Mouse (Mus musculus): ENCODE results near the gene Sez6. TPM values are rescaled to one million over a fixed set of nuclear protein-coding genes. Genes with fewer than 3 reads are reported as not detected.

Sez6 gene
- total RNA-seq, 2 experiments from 2014 or later, result 0.14 to 0.19 TPM

DNA sequence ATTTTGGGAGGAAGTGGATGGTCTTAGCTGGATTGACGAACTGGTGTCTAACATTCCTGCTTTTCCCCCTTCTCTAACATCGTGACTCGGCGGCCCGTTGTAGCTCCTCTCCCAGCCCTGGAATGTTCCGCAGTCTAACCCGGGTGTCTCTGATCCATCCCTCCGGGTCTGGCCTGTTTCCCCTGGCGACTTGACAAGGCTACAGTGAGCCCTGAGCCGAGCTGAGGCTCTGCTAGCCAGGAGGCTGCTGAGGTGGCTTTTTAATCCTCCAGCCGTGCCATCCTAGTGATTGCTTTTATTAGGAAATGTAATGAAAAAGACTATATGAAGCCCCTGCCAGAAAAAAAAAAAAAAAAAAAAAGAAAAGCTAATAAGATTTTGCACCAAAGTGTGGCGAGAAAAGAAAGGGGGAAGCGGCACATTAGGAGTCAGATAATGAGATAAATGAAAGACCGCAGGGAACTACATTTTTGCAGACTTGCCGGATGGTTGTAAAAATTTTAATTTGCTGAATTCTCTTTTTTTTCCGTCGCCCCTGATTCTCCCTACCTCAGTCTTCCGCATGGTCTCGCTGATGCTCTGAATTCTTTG, 24.4 kb upstream of the Sez6 start:
- no peak for DNase-seq

DNA sequence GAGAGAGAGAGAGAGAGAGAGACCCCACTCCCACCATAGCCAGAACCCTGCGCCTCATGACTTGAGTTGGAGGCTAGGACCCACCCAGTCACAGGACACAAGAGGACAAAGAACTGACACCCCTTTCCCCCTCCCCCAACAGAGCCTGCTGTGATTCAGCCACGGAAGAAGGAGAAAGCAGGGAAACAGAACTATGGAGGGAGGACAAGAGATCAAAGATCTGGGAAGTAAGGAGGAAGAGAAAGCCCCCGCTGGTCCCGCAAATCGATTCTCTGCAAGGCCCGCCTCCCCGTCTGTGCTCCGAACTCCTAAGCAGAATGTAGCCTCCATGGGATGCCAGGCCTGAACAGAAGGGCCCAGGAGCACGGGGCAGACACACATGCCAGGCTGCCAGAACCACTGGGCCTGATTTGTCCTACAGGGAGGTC, 23.8 kb upstream of the Sez6 start:
- DNase-seq, result no peak

DNA sequence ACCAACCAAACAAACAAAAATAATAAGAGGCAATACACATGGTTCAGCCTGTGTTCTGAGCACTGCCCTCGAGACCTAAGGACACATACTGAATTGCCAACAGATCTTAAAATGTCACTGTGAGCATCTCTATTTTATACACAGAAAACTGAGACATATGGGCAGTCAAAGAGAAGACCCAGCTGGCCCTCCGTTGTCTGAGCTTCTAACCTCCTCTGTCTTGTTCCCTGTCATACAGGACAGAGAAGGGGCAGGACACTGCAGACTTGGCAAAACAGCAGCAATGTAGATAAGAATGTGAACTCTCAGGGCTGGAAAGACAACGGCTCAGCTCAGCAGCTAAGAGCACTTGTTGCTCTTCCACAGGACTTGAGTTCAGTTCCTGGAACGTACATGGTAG, 22.1 kb upstream of the Sez6 start:
- no peak for DNase-seq

GRCm38 (mm10) chr11:77909376-77909775, 21.2 kb upstream of the Sez6 start:
- DNase-seq, result no peak

- DNase-seq, result no peak
Measured at GRCm38 (mm10) chr11:77909776-77910175, 20.8 kb upstream of the Sez6 start.

- no peak for DNase-seq
Measured at GRCm38 (mm10) chr11:77913505-77913904, 17.1 kb upstream of the Sez6 start.

DNA sequence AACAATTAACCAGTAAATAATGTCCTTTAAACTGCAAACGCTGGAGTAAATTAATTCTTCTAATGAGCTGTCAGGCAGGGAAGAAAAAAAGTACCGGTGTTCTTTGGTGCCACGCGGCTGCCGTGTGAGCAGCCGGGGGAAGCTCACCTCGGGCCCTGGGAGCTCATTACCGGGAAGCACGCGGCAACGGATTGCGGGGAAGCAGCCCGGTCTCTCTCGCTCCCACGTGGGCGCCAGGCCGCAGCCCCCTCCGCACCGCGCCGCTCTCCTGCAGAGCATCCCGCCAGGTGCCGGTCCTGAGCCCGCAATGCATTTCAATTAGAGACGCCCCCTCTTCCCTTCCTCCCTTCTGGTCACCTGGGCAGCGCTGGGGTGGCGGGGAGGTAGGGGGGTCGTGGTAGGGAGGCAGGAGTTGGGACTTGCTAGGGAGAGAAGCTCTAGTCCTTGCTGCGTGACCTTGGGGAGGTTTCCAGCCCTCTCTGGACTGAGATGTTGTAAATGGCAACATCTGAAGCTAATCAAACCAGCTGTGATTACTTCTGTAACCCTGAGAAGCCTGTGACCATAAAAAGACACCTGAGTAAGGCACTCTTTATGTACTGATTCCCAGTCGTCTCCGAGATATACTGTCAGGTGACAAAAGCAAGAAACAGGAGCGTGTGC, 15.9 kb upstream of the Sez6 start:
- no peak for DNase-seq

GRCm38 (mm10) chr11:77916741-77917140, 13.9 kb upstream of the Sez6 start:
- DNase-seq, result no peak

- no peak for DNase-seq
Measured at GRCm38 (mm10) chr11:77917166-77917565, 13.4 kb upstream of the Sez6 start.

- no peak for DNase-seq
Measured at GRCm38 (mm10) chr11:77923285-77923684, 7.3 kb upstream of the Sez6 start.

DNA sequence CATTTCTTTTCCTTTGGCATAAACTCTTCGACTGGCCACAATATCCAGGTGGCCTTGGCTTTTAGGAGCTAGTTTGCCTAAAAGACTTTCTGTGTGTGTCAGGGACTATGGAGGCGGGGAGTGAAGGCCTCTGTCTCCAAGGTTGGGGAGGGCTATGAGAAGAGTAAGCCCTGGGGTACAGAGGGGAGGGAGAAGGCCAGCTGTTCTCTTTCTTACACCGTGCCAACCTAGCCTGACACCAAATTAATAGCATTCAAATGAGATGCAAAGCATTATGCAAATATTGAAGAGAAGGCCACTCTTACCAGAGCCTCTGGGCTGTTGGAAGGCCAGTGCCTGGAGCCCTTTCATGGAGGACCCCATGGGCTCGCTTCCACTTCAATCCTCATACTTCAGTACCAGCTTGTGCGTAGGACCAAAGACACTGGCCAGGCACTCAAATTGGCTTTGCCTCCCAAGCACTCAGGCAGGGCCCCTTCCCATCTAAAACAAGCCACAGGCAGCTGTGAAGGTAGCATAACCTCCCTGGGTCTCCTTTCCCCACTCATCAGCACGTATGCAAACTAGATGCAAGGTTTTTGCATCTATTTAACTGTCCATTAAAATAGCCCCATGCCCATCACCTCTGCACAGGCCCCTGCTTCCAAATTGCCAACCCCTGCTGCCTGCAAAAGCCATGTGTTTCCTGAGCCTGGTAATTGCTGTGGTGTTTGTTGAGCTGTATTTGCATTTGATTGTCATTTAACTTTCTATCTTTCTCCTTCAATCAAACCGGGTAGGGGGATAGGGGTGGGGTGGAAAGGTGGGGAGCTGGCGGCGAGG, 4.6 kb upstream of the Sez6 start:
- DNase-seq, result no peak

DNA sequence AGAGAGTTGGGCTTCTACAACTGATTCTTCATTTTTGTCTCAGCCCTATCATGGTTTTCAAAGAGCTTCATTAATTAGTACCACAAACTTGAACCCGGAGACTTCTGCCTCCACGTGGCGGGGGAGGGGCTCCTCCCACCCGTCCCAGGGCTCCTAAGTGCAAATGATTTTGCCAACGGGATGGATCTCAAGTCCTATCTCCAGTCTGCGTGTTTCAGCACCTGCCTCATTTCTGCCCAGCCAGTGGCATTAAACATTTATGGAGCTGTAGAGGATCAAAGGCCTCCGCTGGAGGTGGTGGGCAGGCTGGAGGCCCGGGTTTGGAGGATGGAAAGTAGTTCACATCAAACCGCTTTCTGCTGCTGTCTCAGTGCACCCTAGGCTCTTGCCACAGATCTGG, 3.9 kb upstream of the Sez6 start:
- no peak for DNase-seq

DNA sequence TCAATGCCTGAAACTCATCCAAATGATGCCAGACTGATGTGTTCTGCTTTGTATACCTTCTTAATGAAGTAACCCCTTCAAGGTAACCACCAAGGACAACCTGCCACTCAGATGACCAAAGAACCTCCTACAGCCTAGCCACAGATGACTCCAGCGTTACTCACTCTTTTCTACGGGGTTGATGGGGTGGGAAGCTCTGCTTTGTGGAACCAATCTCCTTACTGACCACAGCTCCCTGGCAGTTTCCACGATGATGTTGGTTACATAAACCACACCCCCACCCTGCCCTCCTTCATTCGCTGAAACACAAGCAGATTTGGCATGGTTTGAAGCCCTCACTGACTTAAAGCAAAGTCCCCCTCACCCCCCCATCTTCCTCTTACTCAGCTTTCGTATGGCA, 2.8 kb upstream of the Sez6 start:
- no peak for DNase-seq

DNA sequence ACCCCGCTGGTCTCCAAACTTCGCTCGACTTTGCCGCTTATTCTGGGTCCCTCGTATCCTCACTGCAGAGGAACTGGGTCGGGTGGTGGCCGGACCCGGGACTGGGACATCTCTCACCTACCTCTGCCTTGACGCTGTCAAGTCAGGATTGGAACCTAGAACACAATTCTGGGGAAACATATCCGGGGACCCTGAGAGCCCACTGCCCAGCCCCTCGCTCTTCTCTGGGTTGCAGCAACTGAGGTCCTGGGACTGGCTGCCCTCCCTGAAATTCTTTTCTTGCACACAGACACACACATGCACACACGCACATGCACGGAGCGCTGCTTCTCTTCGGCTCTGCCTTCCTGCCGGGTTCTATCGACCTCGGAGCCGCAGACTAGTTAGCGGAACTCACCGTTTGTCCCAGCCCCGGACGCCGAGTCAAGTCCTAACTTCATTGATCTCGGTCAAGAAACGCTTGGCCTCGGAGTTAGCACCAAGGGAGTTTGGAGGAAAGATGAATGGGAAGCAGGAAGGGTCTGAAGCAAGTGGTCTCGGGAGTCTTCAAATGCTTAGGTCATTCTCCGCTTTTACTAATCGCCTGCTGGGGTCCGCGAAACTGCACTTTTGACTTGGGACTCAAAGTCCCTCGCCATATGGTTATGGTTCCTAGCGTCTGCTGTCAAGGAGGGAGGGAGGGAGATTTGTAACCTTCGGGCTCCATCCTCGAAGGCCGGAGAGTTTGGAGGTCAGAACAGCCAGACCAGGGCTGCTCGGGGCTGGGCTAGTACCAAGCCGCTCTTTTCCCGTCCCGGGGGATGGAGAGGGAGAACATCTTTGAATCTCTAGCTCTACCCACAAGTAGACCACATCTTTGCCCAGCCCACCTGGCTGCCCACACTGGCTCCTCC, 1.2 kb downstream of the Sez6 start:
- no peak for DNase-seq

DNA sequence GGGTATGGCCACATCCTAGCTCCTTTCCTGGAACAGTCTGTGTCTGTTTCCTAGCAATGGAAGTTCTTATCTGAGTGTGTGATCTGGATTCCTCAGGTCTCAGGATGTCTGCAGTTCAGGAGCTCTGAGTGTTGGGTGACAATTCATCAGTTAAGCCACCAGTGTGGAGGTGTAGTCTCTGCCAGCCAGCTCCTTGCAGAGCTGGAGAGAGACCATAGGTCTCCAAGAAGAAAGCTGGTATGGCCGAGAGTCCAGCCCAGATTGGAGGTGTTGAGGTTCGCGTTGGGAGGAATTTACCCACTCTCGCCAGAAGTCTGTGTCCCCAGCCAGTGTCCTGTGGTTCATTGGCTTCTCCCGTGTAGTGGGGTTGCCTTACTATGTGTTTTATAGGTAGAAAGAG, 2.0 kb downstream of the Sez6 start:
- DNase-seq, result no peak

GRCm38 (mm10) chr11:77934111-77934521, 3.5 kb downstream of the Sez6 start:
- no peak for DNase-seq

DNA sequence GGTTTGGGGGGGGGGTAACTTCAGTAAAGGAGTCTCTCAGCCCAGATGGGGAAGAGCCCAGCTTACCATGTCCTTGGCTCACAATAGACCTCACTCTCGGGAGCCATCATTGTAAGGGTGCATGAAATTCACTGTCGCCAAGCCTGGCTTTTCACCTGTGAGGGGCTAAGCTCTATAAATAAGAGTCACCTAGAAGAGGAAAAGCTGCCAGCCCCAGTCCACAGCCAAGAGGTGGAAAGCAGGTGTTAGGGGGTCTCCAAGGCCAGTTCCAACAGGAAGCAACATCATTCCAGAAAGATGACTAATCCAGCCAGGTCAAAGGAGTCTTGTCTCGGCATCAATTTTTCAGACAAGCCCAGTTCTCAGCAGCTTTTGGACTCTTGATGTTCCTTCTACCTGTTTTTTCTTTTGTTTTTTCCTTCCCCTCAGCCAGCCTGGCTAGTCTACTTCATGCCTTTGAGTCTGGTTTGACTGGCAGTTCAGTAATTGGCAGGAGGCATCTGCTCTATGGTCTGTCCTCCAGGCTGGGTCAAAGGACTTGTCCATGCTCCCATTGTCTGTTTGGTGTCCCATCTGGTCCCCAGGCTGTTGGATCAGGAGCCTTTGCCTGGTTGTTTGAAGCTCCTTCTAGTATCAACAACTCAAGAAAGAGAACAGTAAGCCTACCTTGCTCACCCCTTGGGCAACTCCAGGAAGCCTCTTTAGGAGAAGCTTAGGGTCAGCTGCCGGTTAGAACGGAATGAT, 4.1 kb downstream of the Sez6 start:
- DNase-seq, result no peak

DNA sequence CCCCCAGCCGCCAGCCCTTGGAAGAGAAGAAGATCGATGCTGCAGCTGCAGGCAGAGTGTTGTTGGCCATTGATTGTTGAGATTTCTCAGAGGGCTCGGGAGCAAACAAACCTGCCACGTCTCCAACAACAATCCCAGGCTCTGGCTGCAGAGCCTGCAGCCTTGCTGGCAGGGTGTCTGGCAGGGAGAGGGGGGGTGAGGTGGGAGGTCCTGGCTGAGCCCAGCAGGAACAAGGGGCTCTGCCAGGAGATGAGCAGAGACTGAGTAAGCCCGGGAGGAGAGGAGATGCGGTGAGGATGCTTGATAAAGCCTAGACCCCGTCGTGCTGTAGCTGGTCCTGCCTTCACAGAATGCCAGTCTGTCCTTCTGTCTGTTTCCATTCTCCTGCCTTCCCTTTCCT, 6.2 kb downstream of the Sez6 start:
- no peak for DNase-seq

DNA sequence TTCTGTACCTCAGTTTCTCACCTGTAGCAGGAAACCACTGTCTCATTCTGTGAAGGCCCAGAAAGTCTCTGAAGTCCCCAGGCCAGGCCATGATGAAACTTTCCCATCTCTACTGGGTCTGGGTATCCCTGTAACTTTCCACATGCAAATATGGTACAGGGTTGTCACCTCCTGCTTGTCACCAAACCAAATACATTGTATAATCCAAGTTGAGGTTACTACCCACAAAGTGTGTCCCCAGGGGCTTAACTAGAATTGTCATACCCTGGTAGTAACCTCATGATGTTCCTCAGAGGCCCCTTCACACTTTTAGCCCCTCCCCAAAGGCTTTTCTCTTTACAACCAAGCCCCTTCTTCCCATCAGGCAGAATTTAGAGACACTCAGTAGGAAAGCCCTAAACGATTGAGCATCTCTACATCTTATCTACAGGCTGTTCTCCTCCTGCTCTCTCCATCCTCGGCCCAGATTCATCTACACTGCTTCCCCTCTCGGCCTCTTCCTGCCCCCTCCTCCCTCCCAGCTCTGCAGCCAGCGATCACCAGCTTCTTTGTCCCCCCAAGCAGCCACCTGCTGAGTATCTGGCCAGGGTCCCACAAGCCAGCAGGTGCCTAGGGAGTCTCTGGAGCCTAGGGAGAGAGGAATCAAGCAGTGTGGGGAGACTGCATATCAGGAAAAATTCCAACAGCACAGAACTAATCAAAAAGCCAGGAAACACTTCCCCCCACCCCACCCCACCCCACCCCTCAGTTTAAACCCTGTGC, 7.2 kb downstream of the Sez6 start:
- DNase-seq, result no peak

- no peak for DNase-seq
Measured at GRCm38 (mm10) chr11:77942230-77942629, 11.6 kb downstream of the Sez6 start.

- DNase-seq, result no peak
Measured at GRCm38 (mm10) chr11:77947860-77948259, 17.3 kb downstream of the Sez6 start.

Measured in heart, postnatal 4 days (tissue).